Mouse (Mus musculus): ENCODE results near the gene Zbtb4. TPM values are rescaled to one million over a fixed set of nuclear protein-coding genes. Genes with fewer than 3 reads are reported as not detected.
A peak's percentile ranks its signal among the peaks of the same experiment; 100 is the strongest.

Zbtb4 gene
- total and polyA plus RNA-seq, 3 experiments, result 2.4 to 2.7 TPM; not detected in 1

- TF ChIP-seq SIN3A (IDR thresholded peaks at IDR 0.05; ENCODE audit: low read length), result no peak
- TF ChIP-seq RCOR1 (IDR thresholded peaks at IDR 0.05; ENCODE audit: low read depth, low read length), result no peak
Observed at GRCm38 (mm10) chr11:69758090-69758456, 7.6 kb upstream of the Zbtb4 start (continued).

GRCm38 (mm10) chr11:69758478-69758970 is 7.2 kb upstream of the Zbtb4 start, which contains the start of gene Polr2a:
Gene Polr2a, minus strand, starts transcription at chr11:69758637.
- no peaks in the 10 kb centered on the region for H3K9me3 ChIP-seq (replicated peaks; ENCODE audit: insufficient read depth, low read length)
- H3K9ac ChIP-seq (ENCODE audit: control insufficient read depth, low read depth, low read length, poor library complexity, severe bottlenecking), result peak within 1 kb of the TSS; percentile 89
- peaks cover 39% of the 10 kb centered on the region for H3K79me2 ChIP-seq (ENCODE audit: control insufficient read depth, insufficient read depth, low read length, poor library complexity)
- peak within 1 kb of the TSS; percentile 98 for H3K27ac ChIP-seq (ENCODE audit: control insufficient read depth, low read depth, low read length)
- peaks cover 8 to 21% of the 10 kb centered on the region in 2 experiments for H3K4me1 ChIP-seq (ENCODE audit: control insufficient read depth in 1 of 2, insufficient read depth in 2 of 2, low read length in 2 of 2)
- H3K36me3 ChIP-seq (ENCODE audit: control insufficient read depth in 1 of 2, insufficient read depth in 2 of 2, low read length in 2 of 2), result peaks cover 0 to 28% of the 10 kb centered on the region in 2 experiments; a peak in 2 of 4 replicates
- TF ChIP-seq RCOR1 (IDR thresholded peaks at IDR 0.05; ENCODE audit: low read depth, low read length) (no peak), MEF2A (IDR thresholded peaks at IDR 0.05; ENCODE audit: extremely low read depth, insufficient replicate concordance, low read depth, low read length, poor library complexity, severe bottlenecking) (0 out of 2 replicates have a peak, but pooled peaks have one; percentile 6), POLR2AphosphoS2 (IDR thresholded peaks at IDR 0.05; ENCODE audit: low read length) (peak; percentile 100), TBP (IDR thresholded peaks at IDR 0.05; ENCODE audit: low read depth, low read length) (peak; percentile 99), TCF12 (IDR thresholded peaks at IDR 0.05; ENCODE audit: low read depth, low read length) (peak; percentile 78), MYC (IDR thresholded peaks at IDR 0.05; ENCODE audit: low read depth, low read length) (peak; percentile 77), HCFC1 (IDR thresholded peaks at IDR 0.05; ENCODE audit: low read depth, low read length) (peak; percentile 82), ETS1 (IDR thresholded peaks at IDR 0.05; ENCODE audit: low read depth, low read length) (peak; percentile 61; the same call in 1 of the 2 replicates), MXI1 (IDR thresholded peaks at IDR 0.05; ENCODE audit: low read depth, low read length) (no peak), POLR2A (IDR thresholded peaks at IDR 0.05; ENCODE audit: control insufficient read depth in 1 of 2, insufficient read depth in 1 of 2, low read depth in 1 of 2, low read length in 2 of 2, poor library complexity in 1 of 2) (peak; percentile 100), BHLHE40 (IDR thresholded peaks at IDR 0.05; ENCODE audit: borderline replicate concordance, low read depth, low read length) (no peak), MYB (IDR thresholded peaks at IDR 0.05; ENCODE audit: low read depth, low read length) (peak; percentile 51; the same call in 1 of the 2 replicates), GATA1 (IDR thresholded peaks at IDR 0.05; ENCODE audit: low read depth, low read length) (no peak), EP300 (IDR thresholded peaks at IDR 0.05; ENCODE audit: low read depth in 1 of 2, low read length in 2 of 2) (peak in 1 of 2 experiments; percentile 32; a peak in 2 of 4 replicates), CHD1 (IDR thresholded peaks at IDR 0.05; ENCODE audit: low read depth, low read length) (peak; percentile 99), ELF1 (IDR thresholded peaks at IDR 0.05; ENCODE audit: low read depth, low read length) (peak; percentile 45; the same call in 1 of the 2 replicates), NRF1 (IDR thresholded peaks at IDR 0.05; ENCODE audit: insufficient read depth, low read depth, low read length, poor library complexity, severe bottlenecking) (peak; percentile 53), ZNF384 (IDR thresholded peaks at IDR 0.05; ENCODE audit: low read depth, low read length) (no peak), ZKSCAN1 (IDR thresholded peaks at IDR 0.05; ENCODE audit: low read depth, low read length) (no peak), SIN3A (IDR thresholded peaks at IDR 0.05; ENCODE audit: low read length) (peak; percentile 85), E2F4 (IDR thresholded peaks at IDR 0.05; ENCODE audit: borderline replicate concordance, low read depth, low read length) (peak; percentile 90), KAT2A (conservative IDR thresholded peaks at IDR 0.05; ENCODE audit: low read depth, low read length) (peak; percentile 36; the same call in 1 of the 2 replicates), CHD2 (IDR thresholded peaks at IDR 0.05; ENCODE audit: low read length) (no peak), USF2 (IDR thresholded peaks at IDR 0.05; ENCODE audit: borderline replicate concordance in 1 of 2, insufficient read depth in 1 of 2, low read depth in 1 of 2, low read length in 2 of 2) (no peak), NELFE (IDR thresholded peaks at IDR 0.05; ENCODE audit: low read depth, low read length) (peak; percentile 100), POLR2AphosphoS5 (IDR thresholded peaks at IDR 0.05; ENCODE audit: borderline replicate concordance, low read depth, low read length) (peak; percentile 100), USF1 (IDR thresholded peaks at IDR 0.05; ENCODE audit: low read depth, low read length) (no peak), ZMIZ1 (IDR thresholded peaks at IDR 0.05; ENCODE audit: low read depth, low read length) (peak; percentile 100), MAX (IDR thresholded peaks at IDR 0.05; ENCODE audit: low read length) (no peak)
- H3K4me3 ChIP-seq (ENCODE audit: control insufficient read depth in 1 of 2, insufficient read depth in 1 of 2, low read depth in 2 of 2, low read length in 2 of 2), result peak within 1 kb of the TSS; percentile 85 to 92
- DNase-seq (ENCODE audit: low read depth, low spot score), result peak; percentile 99
- H3K27me3 ChIP-seq (ENCODE audit: control insufficient read depth in 1 of 2, insufficient read depth in 2 of 2, low read length in 2 of 2), result no peaks in the 10 kb centered on the region

Data from MEL (cell line).